In the genomic region with DNA sequence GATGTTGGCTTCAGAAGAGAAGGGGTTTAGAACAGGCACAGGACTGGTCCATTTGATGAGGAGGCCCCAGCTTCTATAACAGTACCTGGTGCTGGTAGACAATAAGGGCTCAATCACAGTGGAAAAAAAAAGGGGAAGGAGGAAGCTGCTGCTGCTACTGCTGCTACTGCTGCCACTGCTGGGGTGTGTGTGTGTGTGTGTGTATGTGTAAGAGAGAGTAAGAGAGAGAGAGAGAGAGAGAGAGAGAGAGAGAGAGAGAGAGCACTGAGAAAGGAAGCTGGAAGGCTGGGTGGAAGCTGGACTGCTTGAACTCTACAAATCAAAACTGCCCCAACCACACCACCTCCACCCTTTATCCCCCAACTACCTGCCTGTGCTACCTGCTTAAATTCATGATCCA, we compare ENCODE assay signal across 30 mouse cellular contexts. TPM values are rescaled to one million over a fixed set of nuclear protein-coding genes. Genes with fewer than 3 reads are reported as not detected.
A peak's percentile ranks its signal among the peaks of the same experiment; 100 is the strongest.
DNase-seq lines count a peak whose midpoint lies in the region; ATAC-seq and TF ChIP-seq lines count a peak whose summit lies in the region.
"Had no signal": no experiment of that assay in that cellular context is flagged by ENCODE, and none has a peak within 500 bp of the region (broad histone marks: within the 10 kb centered on the region; RNA-seq: fewer than 3 reads in every experiment).

No protein-coding gene starts in this region.

- no peak overlapping the region for H3K4me3 ChIP-seq in bone marrow macrophage, adult 2 months (ENCODE audit: insufficient read depth, low read length)
- no peak overlapping the region for H3K4me3 ChIP-seq in layer of hippocampus, adult 2 months
- H3K4me3 ChIP-seq: hindbrain, embryonic 12.5 days; intestine, embryonic 15.5 days; limb, embryonic 12.5 days; midbrain, embryonic 13.5 days had no signal

- no peak for TF ChIP-seq POLR2A in bone marrow macrophage, adult 2 months (IDR thresholded peaks at IDR 0.05; ENCODE audit: borderline replicate concordance, low read depth, low read length)

- no peak for TF ChIP-seq CTCF in bone marrow macrophage, adult 2 months (IDR thresholded peaks at IDR 0.05; ENCODE audit: low read depth, low read length)
- TF ChIP-seq CTCF in layer of hippocampus, adult 2 months (conservative IDR thresholded peaks at IDR 0.05) = no peak

- H3K27ac ChIP-seq in bone marrow macrophage, adult 2 months (ENCODE audit: insufficient read depth, low read depth, low read length) = peak overlapping the region; percentile 46; the same call in 1 of the 2 replicates
- no peak overlapping the region for H3K27ac ChIP-seq in layer of hippocampus, adult 2 months
- H3K27ac ChIP-seq: hindbrain, embryonic 12.5 days; hindbrain, postnatal 0 days; intestine, embryonic 15.5 days; limb, embryonic 12.5 days; macrophage; midbrain, embryonic 13.5 days had no signal

- no peak for ATAC-seq in CD4-positive, CD25-positive, alpha-beta regulatory T cell, adult 4 months
- ATAC-seq: forebrain, embryonic 14.5 days; hindbrain, postnatal 0 days; intestine, embryonic 15.5 days; midbrain, embryonic 13.5 days had no signal

- DNase-seq in CD4-positive, CD25-positive, alpha-beta regulatory T cell, adult 2 months (ENCODE audit: low read depth, low spot score) = peak; percentile 26
- peak; percentile 23 to 31 for DNase-seq in spleen, postnatal 36 days (ENCODE audit: low spot score in 2 of 2)
- no peak for DNase-seq in spleen, adult 18-20 months
- DNase-seq in layer of hippocampus, adult 2 months (ENCODE audit: low spot score in 2 of 2) = no peak
- DNase-seq in cerebellum, adult 11-12 months = no peak
- no peak for DNase-seq in layer of hippocampus, adult 8-10 months (ENCODE audit: low spot score in 2 of 2)
- DNase-seq: adrenal gland, postnatal 14 days; cerebellum, adult 18-20 months; cerebellum, postnatal 10 days; gastrocnemius, postnatal 25 days; heart, adult 18-20 months; heart, postnatal 36 days; kidney, adult 9 months; kidney, postnatal 10 days; lung, adult 2 months; lung, postnatal 10 days; thymus, postnatal 14 days had no signal

- peaks cover 19% of the 10 kb centered on the region for H3K4me1 ChIP-seq in bone marrow macrophage, adult 2 months (ENCODE audit: control insufficient read depth, insufficient read depth, low read length)

RNA-seq across cellular contexts. Expression of gene Rcan3, which starts 4.3 kb away (rescaled TPM):
- polyA plus RNA-seq in CD4-positive, CD25-positive, alpha-beta regulatory T cell, adult 4 months (2017; shearing (Covaris generic)) = 10 to 100 TPM; 15.0 to 16.0 TPM
- 16.7 and 24.3 TPM in 2 replicates for polyA plus RNA-seq in bone marrow macrophage, adult 2 months (2012; ENCODE audit: insufficient read depth, insufficient read length, missing spikeins)
- total RNA-seq in layer of hippocampus, adult 2 months (2021) = 10 to 100 TPM; 20.3 to 23.4 TPM
- 10 to 100 TPM; 21.9 to 29.4 (median 24.3) TPM for total RNA-seq in layer of hippocampus, adult 8-10 months (2022)

RNA-seq across cellular contexts. Expression of gene Ncmap, which starts 39.9 kb away (rescaled TPM):
- 10 to 100 TPM; 68.5 to 95.2 TPM for polyA plus RNA-seq in CD4-positive, CD25-positive, alpha-beta regulatory T cell, adult 4 months (2017; shearing (Covaris generic))
- not detected in 2 replicates for polyA plus RNA-seq in bone marrow macrophage, adult 2 months (2012; ENCODE audit: insufficient read depth, insufficient read length, missing spikeins)
- total RNA-seq in layer of hippocampus, adult 2 months (2021) = under 1 TPM; 0.39 to 0.92 TPM
- total RNA-seq in layer of hippocampus, adult 8-10 months (2022) = 1 to 10 TPM in 1 of 4 experiments, under 1 TPM in 2, not detected in 1; 0.58 to 1.2 (median 0.96) TPM
- total RNA-seq: adrenal gland, postnatal 14 days; common myeloid progenitor, adult 5-6 weeks; G1E; heart, adult 18-20 months had no signal
- polyA plus RNA-seq: G1E, macrophage had no signal

RNA-seq across cellular contexts. Expression of gene Stpg1, which starts 56.7 kb away (rescaled TPM):
- polyA plus RNA-seq in CD4-positive, CD25-positive, alpha-beta regulatory T cell, adult 4 months (2017; shearing (Covaris generic)) = not detected
- polyA plus RNA-seq in bone marrow macrophage, adult 2 months (2012; ENCODE audit: insufficient read depth, insufficient read length, missing spikeins) = 0.33 and 0.43 TPM in 2 replicates
- total RNA-seq in layer of hippocampus, adult 2 months (2021) = 1 to 10 TPM; 1.4 to 2.2 TPM
- total RNA-seq in layer of hippocampus, adult 8-10 months (2022) = 1 to 10 TPM in 3 of 4 experiments, under 1 TPM in 1; 0.89 to 2.2 (median 1.5) TPM
- total RNA-seq: common myeloid progenitor, adult 5-6 weeks; liver, adult 2 months; megakaryocyte-erythroid progenitor cell, adult 5-6 weeks had no signal
- polyA plus RNA-seq: G1E; liver, adult 2 months had no signal

RNA-seq across cellular contexts. Expression of gene Nipal3, which starts 56.9 kb away (rescaled TPM):
- 10 to 100 TPM; 11.6 to 15.8 TPM for polyA plus RNA-seq in CD4-positive, CD25-positive, alpha-beta regulatory T cell, adult 4 months (2017; shearing (Covaris generic))
- polyA plus RNA-seq in bone marrow macrophage, adult 2 months (2012; ENCODE audit: insufficient read depth, insufficient read length, missing spikeins) = 12.2 and 15.9 TPM in 2 replicates
- total RNA-seq in layer of hippocampus, adult 2 months (2021) = 10 to 100 TPM; 81.8 to 85.3 TPM
- 10 to 100 TPM; 83.3 to 97.8 (median 90.0) TPM for total RNA-seq in layer of hippocampus, adult 8-10 months (2022)

Comparison
In these comparisons a context has a peak if more than half of its experiments do, and no peak if none do; other contexts are left out.
1. DNase-seq: peak in CD4-positive, CD25-positive, alpha-beta regulatory T cell, adult 2 months (single experiment) and spleen, postnatal 36 days (2 of 2); none in spleen, adult 18-20 months (0 of 2), layer of hippocampus, adult 2 months (0 of 2), cerebellum, adult 11-12 months (single experiment) and layer of hippocampus, adult 8-10 months (0 of 2).